Mouse (Mus musculus): ENCODE results near the gene Fblim1. TPM values are rescaled to one million over a fixed set of nuclear protein-coding genes. Genes with fewer than 3 reads are reported as not detected.
"Not testable (repeated sequence)": the region's sequence is repeated elsewhere in the genome, so short reads cannot be mapped to it uniquely, and the experiment has no call there.

Fblim1 gene
- polyA plus RNA-seq, 1 experiment, result 45.7 TPM

DNA sequence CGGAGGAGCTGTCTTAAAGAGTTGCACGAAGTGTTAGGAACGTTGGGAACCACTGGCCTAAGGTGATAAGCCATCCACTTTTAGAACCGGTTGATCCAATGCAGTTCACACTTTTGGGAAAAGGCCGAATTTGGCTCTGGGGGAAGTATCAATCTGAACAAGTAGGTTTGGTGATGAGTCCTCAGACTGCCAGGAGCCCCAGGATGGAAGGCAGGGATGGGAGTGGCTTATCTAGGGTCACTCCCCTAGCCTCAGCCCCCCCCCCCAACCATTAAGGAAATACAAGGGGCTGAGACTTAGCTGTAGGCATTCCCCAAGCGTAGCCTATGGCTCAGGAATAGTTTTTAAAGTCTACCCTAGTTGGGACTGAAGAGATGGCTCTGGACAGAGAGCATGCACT lies 39.7 kb downstream of the Fblim1 start:
- no peak overlapping the region for H3K4me3 ChIP-seq (replicated peaks; ENCODE audit: extremely low read depth, low read depth, low read length)
- no peak for TF ChIP-seq POLR2A (IDR thresholded peaks at IDR 0.05; ENCODE audit: borderline replicate concordance, extremely low read depth, low read depth, low read length)
- no peak for TF ChIP-seq CTCF (IDR thresholded peaks at IDR 0.05; ENCODE audit: insufficient read depth, low read length)
- no peak for DNase-seq
- WGBS, result 90% methylated on average over 6 of the region's 6 CpGs
- peaks cover 14% of the 10 kb centered on the region for H3K4me1 ChIP-seq (ENCODE audit: control insufficient read depth, insufficient read depth, low read length)

DNA sequence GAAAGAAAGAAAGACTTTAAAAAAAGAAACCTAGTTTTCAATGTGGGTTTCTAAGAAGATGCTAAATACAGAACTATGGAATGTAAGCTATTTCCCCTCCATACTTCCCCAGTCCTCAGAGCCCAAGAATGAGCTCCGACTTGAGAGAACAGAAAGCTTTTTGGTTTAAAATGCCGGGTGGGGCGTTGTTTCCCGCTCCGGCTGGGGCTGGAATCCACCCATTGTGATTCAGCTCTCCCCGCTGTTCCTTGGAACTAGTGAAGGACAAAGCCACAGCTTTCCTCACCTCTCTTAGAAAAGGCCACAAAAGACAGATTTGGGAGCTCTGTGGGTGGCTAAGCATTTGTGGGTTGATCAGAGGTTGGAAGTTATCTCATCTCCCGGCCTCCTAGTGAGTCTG lies 40.6 kb downstream of the Fblim1 start:
- peaks cover 11% of the 10 kb centered on the region for H3K4me1 ChIP-seq (ENCODE audit: control insufficient read depth, insufficient read depth, low read length)
- H3K4me3 ChIP-seq (replicated peaks; ENCODE audit: extremely low read depth, low read depth, low read length), result no peak overlapping the region
- DNase-seq, result no peak
- 29% methylated on average over 7 of the region's 7 CpGs for WGBS
- TF ChIP-seq CTCF (IDR thresholded peaks at IDR 0.05; ENCODE audit: insufficient read depth, low read length) (no peak), POLR2A (IDR thresholded peaks at IDR 0.05; ENCODE audit: borderline replicate concordance, extremely low read depth, low read depth, low read length) (no peak)

DNA sequence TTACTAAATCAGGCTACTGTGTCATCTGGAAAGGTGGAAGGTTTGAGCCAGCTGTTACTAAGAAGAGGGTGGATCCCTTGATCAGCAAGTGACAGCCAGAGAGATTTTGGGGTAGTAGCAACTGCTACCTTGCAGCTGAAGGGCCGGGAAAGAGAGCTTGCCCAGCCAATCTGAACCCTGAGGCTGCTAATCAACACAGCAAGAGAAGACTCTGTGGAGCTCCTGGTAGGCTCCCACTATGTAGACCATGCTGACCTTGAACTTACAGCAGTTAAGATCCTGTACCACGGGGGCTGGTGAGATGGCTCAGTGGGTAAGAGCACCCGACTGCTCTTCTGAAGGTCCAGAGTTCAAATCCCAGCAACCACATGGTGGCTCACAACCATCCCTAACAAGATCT lies 41.2 kb downstream of the Fblim1 start:
- no peak for DNase-seq
- 70% methylated on average over 3 of the region's 3 CpGs for WGBS
- Histone ChIP-seq H3K4me1 (ENCODE audit: control insufficient read depth, insufficient read depth, low read length) (peaks cover 5% of the 10 kb centered on the region), H3K4me3 (replicated peaks; ENCODE audit: extremely low read depth, low read depth, low read length) (no peak overlapping the region)
- TF ChIP-seq POLR2A (IDR thresholded peaks at IDR 0.05; ENCODE audit: borderline replicate concordance, extremely low read depth, low read depth, low read length), result no peak
- no peak for TF ChIP-seq CTCF (IDR thresholded peaks at IDR 0.05; ENCODE audit: insufficient read depth, low read length)

DNA sequence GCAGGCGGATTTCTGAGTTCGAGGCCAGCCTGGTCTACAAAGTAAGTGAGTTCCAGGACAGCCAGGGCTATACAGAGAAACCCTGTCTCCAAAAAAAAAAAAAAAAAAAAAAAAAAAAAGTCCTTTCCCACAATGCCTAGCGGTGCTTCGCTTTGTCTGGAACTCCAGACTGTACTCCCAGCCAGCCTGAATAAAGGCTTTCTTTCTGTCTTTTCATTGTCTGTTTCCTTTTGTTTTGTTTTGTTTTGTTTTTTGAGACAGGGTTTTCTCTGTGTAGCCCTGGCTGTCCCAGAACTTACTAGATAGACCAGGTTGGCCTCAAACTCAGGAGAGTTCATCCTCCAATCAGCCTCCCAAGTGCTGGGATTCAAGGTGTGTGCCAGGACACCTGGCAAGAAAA lies 41.7 kb downstream of the Fblim1 start:
- DNase-seq, result no peak
- no peak overlapping the region for H3K4me3 ChIP-seq (replicated peaks; ENCODE audit: extremely low read depth, low read depth, low read length)
- WGBS, result 98% methylated on average over 4 of the region's 4 CpGs
- 0 out of 2 replicates have a peak, but pooled peaks cover 3% of the 10 kb centered on the region for H3K4me1 ChIP-seq (ENCODE audit: control insufficient read depth, insufficient read depth, low read length)
- no peak for TF ChIP-seq POLR2A (IDR thresholded peaks at IDR 0.05; ENCODE audit: borderline replicate concordance, extremely low read depth, low read depth, low read length)
- TF ChIP-seq CTCF (IDR thresholded peaks at IDR 0.05; ENCODE audit: insufficient read depth, low read length), result no peak

DNA sequence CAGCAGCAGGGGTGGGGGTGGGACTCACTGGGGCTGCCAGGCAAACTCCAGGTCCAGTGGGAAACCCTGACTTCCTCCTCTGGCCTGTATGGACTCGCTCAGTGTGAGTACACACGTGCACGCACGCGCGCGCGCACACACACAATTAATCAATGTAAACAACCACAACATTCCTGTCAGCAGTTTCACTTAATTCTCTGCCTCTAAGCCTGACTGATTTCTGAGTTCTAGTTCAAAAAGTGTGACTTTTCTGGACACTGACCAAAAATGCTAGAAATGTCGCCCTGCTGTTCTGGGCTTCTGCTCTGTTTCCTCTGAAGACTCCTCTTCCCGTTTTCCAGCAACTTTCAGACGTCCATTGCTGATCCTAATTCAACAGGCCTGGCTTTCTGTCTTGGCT lies 43.6 kb downstream of the Fblim1 start:
- DNase-seq, result no peak
- TF ChIP-seq CTCF (IDR thresholded peaks at IDR 0.05; ENCODE audit: insufficient read depth, low read length), result no peak
- peaks cover 5% of the 10 kb centered on the region; the same call in 1 of the 2 replicates for H3K4me1 ChIP-seq (ENCODE audit: control insufficient read depth, insufficient read depth, low read length)
- WGBS, result 58% methylated on average over 11 of the region's 11 CpGs
- H3K4me3 ChIP-seq (replicated peaks; ENCODE audit: extremely low read depth, low read depth, low read length), result no peak overlapping the region

DNA sequence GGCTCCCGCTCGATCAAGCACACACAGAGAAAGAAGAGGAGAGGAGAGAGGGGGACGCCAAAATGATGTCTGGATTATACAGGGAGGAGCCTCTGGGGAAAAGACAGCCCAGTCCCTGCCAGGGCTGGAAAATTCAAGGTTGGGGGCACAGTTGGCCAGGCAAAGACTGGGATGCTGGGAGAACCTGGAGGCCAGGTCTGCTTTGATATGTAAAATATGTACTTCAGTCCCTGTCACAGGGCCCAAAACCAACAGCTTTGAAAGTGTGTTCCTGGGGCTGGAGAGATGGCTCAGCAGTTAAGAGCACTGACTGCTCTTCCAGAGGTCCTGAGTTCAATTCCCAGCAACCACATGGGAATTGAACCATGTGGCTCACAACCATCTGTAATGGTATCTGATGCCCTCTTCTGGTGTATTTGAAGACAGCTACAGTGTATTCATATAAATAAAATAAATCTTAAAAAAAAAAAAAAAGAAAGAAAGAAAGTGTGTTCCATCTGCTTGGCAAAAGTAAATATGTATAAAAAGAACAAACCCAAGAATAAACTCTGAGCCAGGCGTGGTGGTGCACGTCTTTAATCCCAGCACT lies 44.5 kb downstream of the Fblim1 start:
- H3K4me1 ChIP-seq (ENCODE audit: control insufficient read depth, insufficient read depth, low read length); DNase-seq; H3K4me3 ChIP-seq (replicated peaks; ENCODE audit: extremely low read depth, low read depth, low read length): not testable (repeated sequence)
- 85% methylated on average over 5 of the region's 5 CpGs for WGBS

DNA sequence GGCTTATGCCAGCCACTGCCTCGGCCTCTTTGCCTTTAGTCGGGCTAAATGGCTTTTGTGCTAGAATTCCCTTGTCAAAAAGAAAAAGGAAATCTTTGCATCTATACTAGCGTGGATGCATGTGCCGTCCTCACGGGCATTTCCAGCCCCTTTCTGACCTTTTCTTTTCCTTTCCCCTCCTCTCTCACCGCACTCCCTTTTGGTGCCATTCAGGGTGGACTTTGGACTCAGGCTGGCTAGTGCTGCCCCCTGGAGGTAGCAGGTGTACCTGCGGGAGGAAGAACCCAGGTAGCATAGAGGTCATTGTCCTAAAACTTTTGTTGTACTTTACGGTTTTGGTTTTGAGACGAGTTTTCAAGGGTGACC lies 46.0 kb downstream of the Fblim1 start:
- no peak for DNase-seq
- Histone ChIP-seq H3K4me1 (ENCODE audit: control insufficient read depth, insufficient read depth, low read length) (peaks cover 2% of the 10 kb centered on the region; the same call in 1 of the 2 replicates), H3K4me3 (replicated peaks; ENCODE audit: extremely low read depth, low read depth, low read length) (peak overlapping the region; percentile 74)
- TF ChIP-seq POLR2A (IDR thresholded peaks at IDR 0.05; ENCODE audit: borderline replicate concordance, extremely low read depth, low read depth, low read length), result no peak
- TF ChIP-seq CTCF (IDR thresholded peaks at IDR 0.05; ENCODE audit: insufficient read depth, low read length), result peak; percentile 93
- WGBS, result 1% methylated on average over 9 of the region's 9 CpGs

DNA sequence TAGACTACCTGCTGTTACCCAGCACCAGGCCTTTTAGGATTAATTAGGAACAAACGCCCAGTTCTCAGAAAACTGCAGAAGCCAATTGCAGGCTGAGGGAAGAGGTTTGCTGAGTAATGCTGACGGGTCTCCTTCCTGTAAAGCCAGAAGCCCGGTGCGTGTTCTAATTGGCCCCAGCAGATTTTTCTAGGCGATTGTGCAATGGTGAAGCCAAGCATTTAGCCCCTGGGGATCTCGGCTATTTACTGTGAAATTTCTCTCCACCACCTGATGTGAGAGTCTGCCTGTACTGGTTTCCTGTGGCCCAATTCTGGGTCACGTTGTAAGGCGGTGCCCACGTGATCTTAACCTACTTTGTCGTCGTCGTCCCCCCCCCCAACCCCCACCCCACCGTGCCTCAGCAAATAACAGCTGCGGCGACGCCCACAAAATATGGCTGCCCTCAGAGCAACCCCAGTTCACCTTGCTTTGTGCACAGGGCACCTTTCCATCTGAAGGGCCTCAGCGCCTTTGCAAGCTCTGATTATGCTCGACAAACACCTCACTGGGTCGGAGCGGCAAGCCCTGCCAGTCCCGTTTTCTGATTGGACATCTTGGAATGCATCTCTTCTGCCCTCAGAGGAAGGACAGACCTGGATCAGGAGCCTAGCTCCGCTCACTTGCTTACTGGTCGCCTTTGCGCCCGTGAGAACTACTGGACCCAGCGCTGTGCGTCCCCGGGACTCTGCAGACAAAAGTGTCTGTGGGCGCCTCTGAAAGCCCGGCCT lies 46.6 kb downstream of the Fblim1 start:
- peaks cover 2% of the 10 kb centered on the region; the same call in 1 of the 2 replicates for H3K4me1 ChIP-seq (ENCODE audit: control insufficient read depth, insufficient read depth, low read length)
- H3K4me3 ChIP-seq (replicated peaks; ENCODE audit: extremely low read depth, low read depth, low read length), result peak overlapping the region; percentile 74
- peak; percentile 82 for DNase-seq
- TF ChIP-seq CTCF (IDR thresholded peaks at IDR 0.05; ENCODE audit: insufficient read depth, low read length) (no peak), POLR2A (IDR thresholded peaks at IDR 0.05; ENCODE audit: borderline replicate concordance, extremely low read depth, low read depth, low read length) (peak; percentile 47; the same call in 1 of the 2 replicates)
- WGBS, result under 1% methylated on average over 30 of the region's 30 CpGs

DNA sequence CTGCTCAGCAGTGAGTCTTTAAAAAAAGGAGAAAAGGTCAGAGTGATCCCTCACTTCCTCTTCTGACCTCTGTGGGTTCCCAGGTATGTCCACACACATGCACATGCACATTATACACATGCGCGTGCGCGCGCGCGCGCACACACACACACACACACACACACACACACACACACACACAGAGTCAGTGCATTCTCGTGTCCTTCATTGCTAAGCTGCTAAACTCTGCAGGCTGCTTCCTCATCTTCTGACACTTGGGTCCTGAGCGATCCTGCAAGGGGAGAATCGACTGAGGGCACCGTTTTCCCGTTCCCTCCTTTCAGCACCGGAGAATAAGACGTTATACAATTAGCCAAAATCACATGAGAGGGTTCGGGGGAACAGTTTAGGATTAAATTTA lies 47.2 kb downstream of the Fblim1 start:
- DNase-seq, result no peak
- Histone ChIP-seq H3K4me3 (replicated peaks; ENCODE audit: extremely low read depth, low read depth, low read length) (peak overlapping the region; percentile 35), H3K4me1 (ENCODE audit: control insufficient read depth, insufficient read depth, low read length) (peaks cover 2% of the 10 kb centered on the region; the same call in 1 of the 2 replicates)
- WGBS, result 24% methylated on average over 16 of the region's 16 CpGs
- TF ChIP-seq POLR2A (IDR thresholded peaks at IDR 0.05; ENCODE audit: borderline replicate concordance, extremely low read depth, low read depth, low read length), result no peak
- no peak for TF ChIP-seq CTCF (IDR thresholded peaks at IDR 0.05; ENCODE audit: insufficient read depth, low read length)

DNA sequence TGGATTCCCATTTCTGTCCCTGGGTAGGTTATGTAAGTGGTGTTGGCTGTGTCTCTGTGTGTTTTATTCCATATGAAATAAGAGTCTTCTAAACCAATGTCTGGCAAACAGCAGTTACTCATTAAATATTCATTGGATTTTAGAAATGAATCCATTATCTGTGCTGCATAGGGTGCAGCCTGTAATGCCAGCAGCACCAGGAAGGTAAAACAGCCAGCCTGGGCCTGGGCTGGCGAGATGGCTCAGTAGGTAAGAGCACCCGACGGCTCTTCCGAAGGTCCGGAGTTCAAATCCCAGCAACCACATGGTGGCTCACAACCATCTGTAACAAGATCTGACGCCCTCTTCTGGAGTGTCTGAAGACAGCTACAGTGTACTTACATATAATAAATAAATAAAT lies 49.7 kb downstream of the Fblim1 start:
- not testable (repeated sequence) for H3K4me1 ChIP-seq (ENCODE audit: control insufficient read depth, insufficient read depth, low read length); DNase-seq; H3K4me3 ChIP-seq (replicated peaks; ENCODE audit: extremely low read depth, low read depth, low read length)
- 91% methylated on average over 6 of the region's 6 CpGs for WGBS

DNA sequence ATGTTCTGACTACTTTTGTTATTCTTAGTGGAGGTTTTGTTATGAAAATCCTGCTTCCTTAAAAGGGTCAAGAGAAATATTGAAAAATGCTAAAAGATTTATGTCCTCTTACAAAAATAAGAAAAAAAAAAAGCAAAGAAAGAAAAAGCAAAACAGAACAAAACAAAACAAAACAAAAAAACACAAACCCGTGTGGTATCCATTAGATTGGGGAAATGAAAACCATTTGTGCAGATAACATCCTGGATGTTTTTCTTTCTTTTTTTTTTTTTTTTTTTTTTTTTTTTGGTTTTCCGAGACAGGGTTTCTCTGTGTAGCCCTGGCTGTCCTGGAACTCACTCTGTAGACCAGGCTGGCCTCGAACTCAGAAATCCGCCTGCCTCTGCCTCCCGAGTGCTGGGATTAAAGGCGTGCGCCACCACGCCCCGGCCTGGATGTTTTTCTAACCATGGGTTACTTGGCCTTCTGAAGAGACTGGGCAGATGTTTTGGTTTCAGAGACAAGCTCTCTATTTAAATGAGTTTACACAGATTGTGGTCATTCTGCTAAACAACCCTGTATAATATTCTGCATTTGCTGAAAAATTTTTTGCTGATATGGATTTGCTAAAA lies 51.5 kb downstream of the Fblim1 start:
- DNase-seq; H3K4me3 ChIP-seq (replicated peaks; ENCODE audit: extremely low read depth, low read depth, low read length); H3K4me1 ChIP-seq (ENCODE audit: control insufficient read depth, insufficient read depth, low read length): not testable (repeated sequence)
- WGBS, result 91% methylated on average over 6 of the region's 9 CpGs

Data from lung, adult 2 months (tissue).